Mouse (Mus musculus) cerebellum, adult 2 months (tissue): ENCODE results near the gene Pqlc3.

Experiments used
- CTCF ChIP-seq: fragments of 200-500 bp; IDR thresholded peaks from 2 replicates; pipeline ENCODE4 v1.5.1; 2011; ENCODE audit warnings: low read depth, mild to moderate bottlenecking, control low read depth, low read length, moderate library complexity, borderline replicate concordance; ENCODE audit not compliant: insufficient read depth
- POLR2A ChIP-seq: fragments of 200-500 bp; IDR thresholded peaks from 2 replicates; pipeline ENCODE4 v1.6.1; 2011; ENCODE audit warnings: low read length, control low read depth, borderline replicate concordance; ENCODE audit not compliant: insufficient read depth

- no peak for TF ChIP-seq CTCF
- no peak for TF ChIP-seq POLR2A
Observed at GRCm38 (mm10) chr12:17048979-17049612, 48.9 kb upstream of the Pqlc3 start.
